Mouse (Mus musculus): Measurements from ENCODE around the gene 4933434E20Rik. TPM values are rescaled to one million over a fixed set of nuclear protein-coding genes. Genes with fewer than 3 reads are reported as not detected.

4933434E20Rik gene
- polyA plus RNA-seq, 1 experiment from 2014 or later: 166 TPM

DNA sequence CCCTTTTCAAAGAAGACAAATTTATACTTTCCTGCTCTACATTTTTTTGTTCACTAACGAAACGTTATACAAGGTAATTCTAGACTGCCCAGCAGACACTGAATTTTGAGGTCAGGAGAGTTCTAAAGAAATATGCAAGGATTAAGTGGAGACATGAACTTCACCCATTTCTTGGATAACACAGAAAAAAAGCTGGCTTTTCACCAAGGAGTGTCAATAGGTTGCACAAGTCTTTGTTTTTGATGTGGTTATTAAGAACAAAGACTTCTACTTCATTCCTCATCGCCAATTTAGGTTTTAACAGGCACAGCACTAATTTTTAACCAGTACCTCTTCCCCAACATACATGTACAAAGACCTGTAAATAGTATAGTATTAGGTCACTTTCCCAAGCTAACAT is 1.7 kb upstream of the 4933434E20Rik start:
- DNase-seq (ENCODE audit: low spot score): no peak
- H3K4me2 ChIP-seq (ENCODE audit: low read length): no peak overlapping the region
- 22% methylated on average over 3 of the region's 3 CpGs for WGBS
- H3K27ac ChIP-seq: no peak overlapping the region
- no peaks in the 10 kb centered on the region for H3K27me3 ChIP-seq (ENCODE audit: insufficient read depth, low read length)
- ATAC-seq (replicated peaks; ENCODE audit: low FRiP score, low read depth): no peak
- H3K9ac ChIP-seq (ENCODE audit: low read depth, low read length): no peak overlapping the region
- peaks cover 11% of the 10 kb centered on the region; the same call in 1 of the 2 replicates for H3K36me3 ChIP-seq (ENCODE audit: insufficient read depth, low read length)
- TF ChIP-seq CTCF (IDR thresholded peaks at IDR 0.05; ENCODE audit: low read depth): no peak
- H3K4me1 ChIP-seq (replicated peaks; ENCODE audit: insufficient read depth, low read length): peaks cover 11% of the 10 kb centered on the region; the same call in 1 of the 2 replicates
- no peak overlapping the region for H3K4me3 ChIP-seq (replicated peaks; ENCODE audit: low read depth, low read length)
- H3K9me3 ChIP-seq (replicated peaks; ENCODE audit: low read length): no peaks in the 10 kb centered on the region

DNA sequence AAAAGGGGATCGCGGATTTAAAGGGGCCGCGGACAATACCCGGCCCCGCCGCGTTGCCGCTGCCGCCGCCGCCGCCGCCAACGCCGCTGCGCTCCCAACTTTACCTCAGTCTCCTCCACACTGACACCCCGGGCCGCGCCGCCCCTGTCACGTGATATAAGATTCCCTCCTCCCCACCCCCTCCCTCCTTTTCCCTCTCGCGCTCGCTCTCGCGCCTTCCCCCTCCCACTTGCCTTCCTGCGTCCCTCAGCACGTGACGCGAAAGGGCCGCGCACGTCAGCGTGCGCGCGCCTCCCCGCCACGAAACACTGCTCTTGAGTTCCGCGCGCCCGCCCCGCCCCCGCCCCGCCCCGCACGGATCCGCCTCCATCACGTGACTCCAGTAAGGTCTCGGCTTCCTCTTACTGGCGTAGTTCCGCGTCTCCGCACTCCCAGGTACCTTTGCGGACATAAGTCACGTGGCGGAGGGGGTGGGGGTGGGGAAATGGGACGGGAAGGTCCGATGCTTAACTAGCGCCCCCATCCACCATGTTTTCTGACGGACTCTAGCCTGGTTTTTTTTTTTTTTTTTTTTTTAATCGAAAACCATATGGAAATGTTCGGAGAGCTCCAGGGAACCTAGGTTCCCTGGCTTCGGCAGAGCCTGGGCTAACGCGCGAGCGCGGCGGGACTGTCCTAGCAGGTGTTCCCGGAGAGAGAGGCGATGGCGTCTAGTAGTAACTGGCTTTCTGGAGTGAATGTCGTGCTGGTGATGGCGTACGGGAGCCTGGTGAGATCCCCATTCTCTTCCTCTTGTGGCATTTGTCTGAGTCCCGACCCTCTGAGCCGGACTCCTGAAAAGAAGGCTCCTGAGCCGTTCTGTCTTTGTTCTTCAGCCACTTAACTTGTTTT is 1.2 kb downstream of the 4933434E20Rik start, which contains the start of gene Ubap2l:
TSS of gene Ubap2l (minus strand) at position 278 of the 891 bp plus-strand sequence.
- peaks cover 21% of the 10 kb centered on the region for H3K36me3 ChIP-seq (ENCODE audit: insufficient read depth, low read length)
- TF ChIP-seq CTCF (IDR thresholded peaks at IDR 0.05; ENCODE audit: low read depth): peak; percentile 34; the same call in 1 of the 2 replicates
- no peaks in the 10 kb centered on the region for H3K27me3 ChIP-seq (ENCODE audit: insufficient read depth, low read length)
- ATAC-seq (replicated peaks; ENCODE audit: low FRiP score, low read depth): peak; percentile 91
- peak within 1 kb of the TSS; percentile 96 for H3K27ac ChIP-seq
- peak within 1 kb of the TSS; percentile 62 for H3K4me2 ChIP-seq (ENCODE audit: low read length)
- H3K4me1 ChIP-seq (replicated peaks; ENCODE audit: insufficient read depth, low read length): peaks cover 11% of the 10 kb centered on the region; the same call in 1 of the 2 replicates
- peak within 1 kb of the TSS; percentile 70 for H3K4me3 ChIP-seq (replicated peaks; ENCODE audit: low read depth, low read length)
- peak; percentile 98 for DNase-seq (ENCODE audit: low spot score)
- H3K9ac ChIP-seq (ENCODE audit: low read depth, low read length): peak within 1 kb of the TSS; percentile 92
- under 1% methylated on average over 65 of the region's 81 CpGs for WGBS
- no peaks in the 10 kb centered on the region for H3K9me3 ChIP-seq (replicated peaks; ENCODE audit: low read length)

DNA sequence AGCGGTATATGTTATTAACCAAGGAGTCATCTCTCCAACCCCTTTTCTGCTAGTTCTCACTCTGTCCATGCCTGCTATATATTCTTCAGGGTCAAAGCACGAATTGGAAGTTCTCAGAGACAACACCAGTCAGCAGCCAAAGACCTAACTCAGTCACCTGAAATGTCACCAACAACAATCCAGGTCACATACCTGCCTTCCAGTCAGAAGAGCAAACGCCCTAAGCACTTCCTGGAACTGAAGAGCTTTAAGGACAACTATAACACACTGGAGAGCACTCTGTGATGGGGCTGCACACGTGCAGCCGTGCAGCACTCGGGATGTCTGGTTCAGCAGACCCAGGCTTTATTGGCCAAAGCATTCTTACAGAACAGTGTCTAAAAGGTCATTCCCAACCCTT is 10.1 kb downstream of the 4933434E20Rik start:
- no peak for ATAC-seq (replicated peaks; ENCODE audit: low FRiP score, low read depth)
- no peak overlapping the region for H3K4me2 ChIP-seq (ENCODE audit: low read length)
- peaks cover 37% of the 10 kb centered on the region; the same call in 1 of the 2 replicates for H3K36me3 ChIP-seq (ENCODE audit: insufficient read depth, low read length)
- no peaks in the 10 kb centered on the region for H3K9me3 ChIP-seq (replicated peaks; ENCODE audit: low read length)
- no peaks in the 10 kb centered on the region for H3K27me3 ChIP-seq (ENCODE audit: insufficient read depth, low read length)
- no peak overlapping the region for H3K9ac ChIP-seq (ENCODE audit: low read depth, low read length)
- H3K4me1 ChIP-seq (replicated peaks; ENCODE audit: insufficient read depth, low read length): no peaks in the 10 kb centered on the region
- 89% methylated on average over 6 of the region's 6 CpGs for WGBS
- TF ChIP-seq CTCF (IDR thresholded peaks at IDR 0.05; ENCODE audit: low read depth): no peak
- no peak overlapping the region for H3K27ac ChIP-seq
- no peak for DNase-seq (ENCODE audit: low spot score)
- H3K4me3 ChIP-seq (replicated peaks; ENCODE audit: low read depth, low read length): no peak overlapping the region

DNA sequence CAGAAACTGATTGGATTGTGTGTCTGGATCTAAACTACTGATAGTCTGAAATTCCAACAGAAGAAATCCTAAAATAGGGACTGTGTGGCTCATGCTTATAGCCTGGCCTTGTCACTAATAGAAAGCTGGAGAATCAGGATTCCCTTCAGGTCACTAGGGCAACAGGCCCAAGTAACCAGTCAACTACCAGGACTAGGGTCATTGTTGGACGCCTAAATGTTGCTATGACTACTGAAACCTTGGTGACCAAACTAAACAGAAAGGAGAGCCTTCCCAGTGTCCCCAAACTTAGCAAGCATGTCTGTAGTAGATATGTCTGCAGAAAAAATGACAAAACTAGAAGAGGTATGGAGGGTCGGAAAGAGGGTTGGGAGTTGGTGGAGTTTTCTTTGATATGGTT is 11.1 kb downstream of the 4933434E20Rik start:
- no peaks in the 10 kb centered on the region for H3K27me3 ChIP-seq (ENCODE audit: insufficient read depth, low read length)
- ATAC-seq (replicated peaks; ENCODE audit: low FRiP score, low read depth) (no peak), DNase-seq (ENCODE audit: low spot score) (no peak)
- peaks cover 28% of the 10 kb centered on the region; the same call in 1 of the 2 replicates for H3K36me3 ChIP-seq (ENCODE audit: insufficient read depth, low read length)
- H3K4me3 ChIP-seq (replicated peaks; ENCODE audit: low read depth, low read length): no peak overlapping the region
- 79% methylated on average over 2 of the region's 2 CpGs for WGBS
- TF ChIP-seq CTCF (IDR thresholded peaks at IDR 0.05; ENCODE audit: low read depth): no peak
- H3K27ac ChIP-seq: no peak overlapping the region
- H3K4me2 ChIP-seq (ENCODE audit: low read length): no peak overlapping the region
- H3K9me3 ChIP-seq (replicated peaks; ENCODE audit: low read length): no peaks in the 10 kb centered on the region
- H3K4me1 ChIP-seq (replicated peaks; ENCODE audit: insufficient read depth, low read length): no peaks in the 10 kb centered on the region
- no peak overlapping the region for H3K9ac ChIP-seq (ENCODE audit: low read depth, low read length)

DNA sequence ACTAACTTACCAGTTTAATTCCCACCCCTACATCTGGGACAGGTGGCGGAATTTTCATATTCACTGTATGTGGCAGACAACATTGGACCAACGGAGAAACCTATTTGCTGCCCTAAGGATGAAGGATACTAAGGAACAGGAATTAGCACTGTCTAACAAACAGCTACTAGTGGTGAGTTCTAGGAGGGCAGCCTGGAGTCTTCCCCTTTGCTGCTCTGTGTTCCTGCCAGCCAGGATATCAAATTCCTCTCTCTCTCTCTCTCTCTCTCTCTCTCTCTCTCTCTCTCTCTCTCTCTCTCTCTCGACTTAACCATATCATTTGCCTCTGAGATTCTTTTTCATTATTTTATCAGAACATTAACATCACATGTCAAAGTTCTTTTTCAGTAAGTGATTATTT is 12.9 kb downstream of the 4933434E20Rik start:
- H3K27me3 ChIP-seq (ENCODE audit: insufficient read depth, low read length): no peaks in the 10 kb centered on the region
- no peak for TF ChIP-seq CTCF (IDR thresholded peaks at IDR 0.05; ENCODE audit: low read depth)
- H3K4me1 ChIP-seq (replicated peaks; ENCODE audit: insufficient read depth, low read length): no peaks in the 10 kb centered on the region
- H3K4me3 ChIP-seq (replicated peaks; ENCODE audit: low read depth, low read length): no peak overlapping the region
- WGBS: 71% methylated on average over 3 of the region's 3 CpGs
- DNase-seq (ENCODE audit: low spot score) (no peak), ATAC-seq (replicated peaks; ENCODE audit: low FRiP score, low read depth) (no peak)
- peaks cover 23% of the 10 kb centered on the region; the same call in 1 of the 2 replicates for H3K36me3 ChIP-seq (ENCODE audit: insufficient read depth, low read length)
- no peak overlapping the region for H3K4me2 ChIP-seq (ENCODE audit: low read length)
- H3K27ac ChIP-seq: no peak overlapping the region
- no peak overlapping the region for H3K9ac ChIP-seq (ENCODE audit: low read depth, low read length)
- no peaks in the 10 kb centered on the region for H3K9me3 ChIP-seq (replicated peaks; ENCODE audit: low read length)

DNA sequence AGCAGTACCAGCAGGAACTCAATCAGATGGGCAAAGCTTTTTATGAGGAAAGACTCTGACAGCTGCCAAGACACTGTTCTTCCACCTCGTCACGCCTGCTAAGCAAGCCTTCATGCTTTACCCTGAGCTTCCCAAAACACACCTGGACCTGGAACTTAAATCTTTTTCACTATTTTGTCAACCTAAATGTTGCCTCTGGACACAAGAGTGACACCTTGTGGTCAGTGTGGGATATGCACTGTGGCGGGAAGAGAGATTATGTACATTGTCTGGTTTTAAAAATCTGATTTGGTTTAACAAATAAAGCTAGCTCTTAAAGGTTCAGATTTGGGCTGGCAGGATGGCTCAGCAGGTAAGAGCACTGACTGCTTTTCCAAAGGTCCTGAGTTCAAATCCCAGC is 14.1 kb downstream of the 4933434E20Rik start:
- ATAC-seq (replicated peaks; ENCODE audit: low FRiP score, low read depth) (no peak), DNase-seq (ENCODE audit: low spot score) (peak; percentile 59)
- WGBS: 25% methylated on average over 3 of the region's 3 CpGs
- Histone ChIP-seq H3K36me3 (ENCODE audit: insufficient read depth, low read length) (peaks cover 23% of the 10 kb centered on the region; the same call in 1 of the 2 replicates), H3K9ac (ENCODE audit: low read depth, low read length) (no peak overlapping the region), H3K4me2 (ENCODE audit: low read length) (no peak overlapping the region), H3K4me1 (replicated peaks; ENCODE audit: insufficient read depth, low read length) (no peaks in the 10 kb centered on the region), H3K27me3 (ENCODE audit: insufficient read depth, low read length) (no peaks in the 10 kb centered on the region), H3K9me3 (replicated peaks; ENCODE audit: low read length) (no peaks in the 10 kb centered on the region), H3K27ac (no peak overlapping the region), H3K4me3 (replicated peaks; ENCODE audit: low read depth, low read length) (no peak overlapping the region)
- peak; percentile 93 for TF ChIP-seq CTCF (IDR thresholded peaks at IDR 0.05; ENCODE audit: low read depth)

Measured in kidney, postnatal 0 days (tissue).